Mouse (Mus musculus) CD8-positive naive resting alpha-beta T cell, adult 2 months (primary cell): ENCODE measurements around the gene Slc2a3.
"Not testable (repeated sequence)": the region's sequence is repeated elsewhere in the genome, so short reads cannot be mapped to it uniquely, and the experiment has no call there.

ENCODE experiments used
- DNase-seq, 2 experiments: peaks; one replicate each; pipeline ENCODE4 v3.0.0; 2022; ENCODE audit warnings: low read depth in 2 of 2, low spot score in 2 of 2

Gene Slc2a3

GRCm38 (mm10) chr6:122764446-122765297, 36.8 kb downstream of the Slc2a3 start:
- DNase-seq: peak in 1 of 2 experiments; percentile 23

DNA sequence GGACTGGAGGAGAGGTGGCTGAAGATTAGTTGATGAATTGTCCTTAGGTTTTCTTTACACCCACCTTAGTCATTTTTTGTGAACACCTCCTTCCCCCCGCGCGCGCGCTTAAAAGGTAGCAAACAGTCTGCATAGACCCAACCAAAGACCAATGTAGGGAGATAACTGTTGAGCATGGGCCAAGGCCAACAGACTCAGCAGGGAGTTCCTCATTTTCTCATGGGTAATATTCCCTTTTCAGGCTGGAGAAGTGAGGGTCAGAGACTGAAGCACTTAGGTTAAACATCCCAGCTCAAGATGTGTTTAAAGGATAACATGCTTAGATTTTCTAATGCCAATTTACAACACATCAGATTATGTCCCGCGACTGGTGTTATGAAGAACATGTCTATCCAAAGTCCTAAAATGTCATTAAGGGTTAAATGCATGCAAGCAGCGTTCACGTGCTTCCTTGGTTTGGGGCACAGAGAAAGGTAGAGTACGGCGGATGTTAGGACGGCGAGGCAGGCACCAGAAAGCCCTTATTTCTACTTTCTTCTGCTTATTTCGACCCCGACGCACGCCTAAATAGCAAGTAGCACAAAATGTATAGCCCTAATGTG, 37.5 kb downstream of the Slc2a3 start:
- DNase-seq: no peak

DNA sequence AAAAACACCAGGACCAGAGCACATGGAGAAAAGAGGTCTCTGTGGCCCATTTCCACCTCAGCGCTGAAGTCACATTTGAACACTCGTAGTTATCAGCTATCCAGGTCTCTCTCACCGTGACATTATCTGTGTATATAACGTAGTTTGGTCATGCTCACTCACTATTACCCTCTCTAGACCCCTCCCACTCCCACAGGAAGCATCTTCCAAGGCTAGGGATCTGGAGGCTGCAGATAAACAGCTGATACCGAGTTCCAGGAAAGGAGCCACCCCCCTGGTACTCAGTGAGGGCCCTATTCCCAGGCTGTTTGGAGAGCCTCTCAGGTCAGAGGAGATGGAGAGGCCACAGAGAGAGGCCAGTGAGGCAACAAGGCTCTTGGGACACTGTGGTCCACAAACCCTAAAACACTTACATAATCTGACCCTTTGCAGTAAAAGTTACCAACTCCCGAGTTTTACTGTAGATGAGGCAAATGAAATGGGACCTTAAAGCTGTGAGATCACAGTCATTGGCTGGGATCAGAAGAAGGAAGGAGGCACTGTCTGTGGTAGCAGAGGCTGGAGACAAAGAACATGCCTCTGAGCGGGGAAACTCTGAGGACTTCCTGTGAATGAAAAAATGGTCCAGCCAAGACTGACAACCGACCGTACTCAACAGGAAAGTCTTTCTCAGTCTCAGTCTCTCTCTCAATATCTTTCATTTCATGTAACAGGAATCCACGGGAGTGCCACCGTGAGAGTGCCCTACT, 38.3 kb downstream of the Slc2a3 start:
- no peak for DNase-seq

GRCm38 (mm10) chr6:122762480-122762879, 39.0 kb downstream of the Slc2a3 start:
- no peak for DNase-seq

GRCm38 (mm10) chr6:122761901-122762300, 39.5 kb downstream of the Slc2a3 start:
- DNase-seq: no peak

- peak in 1 of 2 experiments; percentile 9 for DNase-seq
Measured at GRCm38 (mm10) chr6:122761011-122761599, 40.3 kb downstream of the Slc2a3 start.

DNA sequence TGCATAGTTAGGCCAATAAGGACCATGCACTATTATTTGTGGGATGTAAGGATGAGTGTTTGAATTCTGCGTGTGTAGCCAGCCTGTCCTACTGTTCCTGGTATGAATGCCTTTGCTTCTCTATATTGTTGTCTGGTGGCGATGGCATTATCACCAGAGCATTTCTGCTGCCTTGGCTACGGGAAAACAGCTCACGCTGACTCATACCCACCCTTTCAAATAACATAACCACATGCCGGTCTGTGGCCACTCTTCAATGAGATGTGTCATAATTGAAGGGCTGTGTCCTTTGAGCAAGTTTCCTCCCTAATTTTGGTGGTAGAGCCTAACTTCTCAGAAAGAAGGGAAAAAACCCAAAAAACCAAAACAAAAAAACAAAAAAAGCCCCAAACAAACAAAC, 42.7 kb downstream of the Slc2a3 start:
- DNase-seq: no peak

GRCm38 (mm10) chr6:122755913-122756312, 45.5 kb downstream of the Slc2a3 start:
- no peak for DNase-seq

- DNase-seq: no peak
Measured at GRCm38 (mm10) chr6:122750579-122750978, 50.9 kb downstream of the Slc2a3 start.

- no peak for DNase-seq
Measured at GRCm38 (mm10) chr6:122744505-122745249, 56.8 kb downstream of the Slc2a3 start.

DNA sequence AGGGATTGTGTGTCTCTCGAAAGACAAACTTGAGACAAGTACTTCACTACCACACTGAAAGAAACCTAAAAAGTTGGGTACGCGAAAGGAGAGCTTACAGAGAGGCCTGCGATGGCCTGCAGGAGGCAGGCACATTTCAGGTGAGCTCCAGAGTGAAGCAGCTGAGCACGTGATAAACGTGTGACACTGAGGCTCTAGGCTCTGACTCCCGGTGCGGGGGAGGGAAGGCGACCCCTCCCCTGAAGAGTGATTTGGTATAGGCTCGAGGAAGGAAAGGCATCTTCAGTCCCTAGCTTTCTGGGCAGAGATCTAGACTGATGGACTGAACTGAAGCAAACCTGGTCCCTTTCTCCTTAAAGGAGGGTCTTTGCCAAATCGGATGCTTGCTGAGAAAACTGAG, 58.1 kb downstream of the Slc2a3 start:
- DNase-seq: no peak

- DNase-seq: peak; percentile 39 to 46
Measured at GRCm38 (mm10) chr6:122742228-122742899, 59.1 kb downstream of the Slc2a3 start.

DNA sequence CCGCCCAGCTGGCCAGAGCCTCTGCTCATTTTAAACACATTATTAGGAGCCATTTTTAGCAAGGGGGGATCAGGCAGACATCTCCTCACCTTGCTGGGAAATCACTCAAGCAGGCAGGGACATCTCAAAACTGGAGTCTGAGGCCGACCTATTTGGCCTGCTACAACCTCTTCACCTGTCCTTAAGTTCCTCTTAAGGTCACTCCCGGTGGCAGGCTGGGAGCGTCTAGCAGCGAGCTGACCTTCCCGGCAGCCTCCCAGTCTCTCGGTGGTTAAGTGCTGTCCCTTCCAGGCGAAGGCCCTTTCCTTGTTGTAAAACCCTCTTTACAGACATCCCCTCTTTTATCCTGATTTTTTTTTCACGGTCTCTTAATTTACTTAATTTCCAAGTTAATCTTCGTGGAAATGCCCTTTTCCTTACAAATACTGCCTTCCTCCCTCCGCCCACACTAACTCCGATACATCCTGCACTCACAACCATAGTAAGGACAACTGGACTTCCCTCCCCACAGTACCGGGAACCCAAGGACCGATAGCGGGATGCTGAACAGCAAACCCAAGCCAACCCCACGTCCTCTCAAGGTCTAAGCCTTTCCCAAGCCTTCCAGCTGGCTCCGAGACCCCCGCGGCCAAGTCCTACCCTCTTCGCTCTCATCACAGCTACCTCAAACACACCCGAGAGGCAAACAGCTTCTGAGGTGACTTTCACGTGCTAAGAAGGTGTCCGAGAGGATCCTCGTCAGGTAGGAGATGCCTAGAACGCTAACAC, 59.8 kb downstream of the Slc2a3 start:
- no peak for DNase-seq

GRCm38 (mm10) chr6:122739952-122740351, 61.5 kb downstream of the Slc2a3 start:
- DNase-seq: peak; percentile 47 to 57

GRCm38 (mm10) chr6:122719942-122720341, 81.5 kb downstream of the Slc2a3 start:
- DNase-seq: peak; percentile 34 to 55

DNA sequence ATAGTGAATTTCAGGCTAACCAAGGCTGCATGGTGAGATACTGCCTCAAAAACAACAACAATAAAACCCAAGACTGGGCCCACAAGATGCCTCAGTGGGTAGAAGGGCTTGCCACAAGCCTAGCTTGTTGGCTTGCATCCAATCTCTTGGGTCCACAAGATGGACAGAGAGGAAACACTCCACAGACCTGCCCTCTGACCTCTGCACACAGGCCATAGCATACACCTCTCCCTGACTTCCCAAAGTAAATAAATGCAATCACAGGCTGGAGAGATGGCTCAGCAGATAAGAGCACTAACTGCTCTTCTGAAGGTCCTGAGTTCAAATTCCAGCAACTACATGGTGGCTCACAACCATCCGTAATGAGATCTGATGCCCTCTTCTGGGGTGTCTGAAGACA, 83.2 kb downstream of the Slc2a3 start:
- DNase-seq: not testable (repeated sequence)

- no peak for DNase-seq
Measured at GRCm38 (mm10) chr6:122715886-122716285, 85.6 kb downstream of the Slc2a3 start.

GRCm38 (mm10) chr6:122714707-122715365, 86.6 kb downstream of the Slc2a3 start:
- no peak for DNase-seq

DNA sequence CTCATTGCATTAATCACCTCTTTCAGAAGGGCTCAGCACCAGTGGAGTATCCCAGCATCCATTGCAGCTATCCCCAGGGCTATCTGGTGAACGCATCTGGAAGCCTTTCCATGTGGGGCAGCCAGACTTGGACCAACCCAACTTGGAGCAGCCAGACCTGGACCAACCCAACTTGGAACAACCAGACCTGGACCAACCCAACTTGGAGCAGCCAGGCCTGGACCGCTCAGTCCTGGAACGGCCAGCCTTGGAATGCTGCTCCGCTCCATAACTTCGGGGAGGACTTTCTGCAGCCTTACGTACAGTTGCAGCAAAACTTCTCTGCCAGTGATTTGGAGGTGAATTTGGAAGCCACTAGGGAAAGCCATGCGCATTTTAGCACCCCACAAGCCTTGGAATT, 88.3 kb downstream of the Slc2a3 start:
- DNase-seq: not testable (repeated sequence)
